Mouse (Mus musculus): ENCODE results near the gene Tfap4.

- TF ChIP-seq POLR2A (IDR thresholded peaks at IDR 0.05; ENCODE audit: control insufficient read depth, extremely low read depth, insufficient read depth, low read length, poor library complexity) (no peak), CTCF (IDR thresholded peaks at IDR 0.05; ENCODE audit: borderline replicate concordance, control insufficient read depth, extremely low read depth, insufficient read depth, low read length, poor library complexity) (no peak)
Observed at GRCm38 (mm10) chr16:4583807-4584206, 24.2 kb upstream of the Tfap4 start.
